Mouse (Mus musculus) forebrain, embryonic 13.5 days (tissue): ENCODE measurements at regions not wholly inside any gene's neighbourhood (a gene's known extent, or its start where the extent isn't known, plus 50 kb on each side); places are given as distances from the start of the nearest gene placed in this dataset.
"Not testable (repeated sequence)": the region's sequence is repeated elsewhere in the genome, so short reads cannot be mapped to it uniquely, and the experiment has no call there.

Experiments
- ATAC-seq: fragments of 200-750 bp; cut with Nextera tagmentation; 2 replicates; pipeline ENCODE4 v1.8.0; 2017
- H3K27ac ChIP-seq: fragments of 300-500 bp; sonication (generic); 2 replicates; pipeline ENCODE4 v1.5.1; 2015; ENCODE audit warnings: inconsistent platforms, mild to moderate bottlenecking, moderate library complexity
- H3K27me3 ChIP-seq: fragments of 300-500 bp; sonication (generic); 2 replicates; pipeline ENCODE4 v1.6.1; 2015; ENCODE audit warnings: mild to moderate bottlenecking, inconsistent platforms
- H3K36me3 ChIP-seq: fragments of 300-500 bp; sonication (generic); 2 replicates; pipeline ENCODE4 v1.6.1; 2015; ENCODE audit warnings: mild to moderate bottlenecking, inconsistent platforms; ENCODE audit not compliant: poor library complexity, severe bottlenecking
- H3K4me1 ChIP-seq: fragments of 300-500 bp; sonication (generic); 2 replicates; pipeline ENCODE4 v1.6.1; 2015; ENCODE audit warnings: inconsistent platforms
- H3K4me2 ChIP-seq: fragments of 300-500 bp; sonication (generic); 2 replicates; pipeline ENCODE4 v1.6.1; 2015; ENCODE audit warnings: inconsistent platforms, mild to moderate bottlenecking, moderate library complexity
- H3K4me3 ChIP-seq: fragments of 300-500 bp; sonication (generic); 2 replicates; pipeline ENCODE4 v1.5.1; 2015; ENCODE audit warnings: mild to moderate bottlenecking, inconsistent platforms
- H3K9ac ChIP-seq: fragments of 300-500 bp; sonication (generic); 2 replicates; pipeline ENCODE4 v1.6.1; 2015; ENCODE audit warnings: mild to moderate bottlenecking, inconsistent platforms
- H3K9me3 ChIP-seq: fragments of 300-500 bp; sonication (generic); replicated peaks from 2 replicates; pipeline ENCODE4 v1.6.1; 2016; ENCODE audit warnings: inconsistent platforms
- WGBS: fragments of 180-500 bp; shearing (Covaris S2); methylation state at CpG from one replicate; pipeline ENCODE4 v1.1.7; 2015; 5-methylcytosine and 5-hydroxymethylcytosine counted together

GRCm38 (mm10) chr13:12671011-12671410 lies 105.3 kb downstream of the Ero1lb start:
- H3K4me3 ChIP-seq, H3K27ac ChIP-seq, H3K4me1 ChIP-seq, H3K9ac ChIP-seq, H3K36me3 ChIP-seq, ATAC-seq, H3K4me2 ChIP-seq, H3K27me3 ChIP-seq, H3K9me3 ChIP-seq: not testable (repeated sequence)
- 96% methylated on average over 2 of the region's 2 CpGs for WGBS

GRCm38 (mm10) chr13:12668742-12669141 lies 103.1 kb downstream of the Ero1lb start:
- H3K4me2 ChIP-seq, H3K27ac ChIP-seq, H3K4me3 ChIP-seq, H3K36me3 ChIP-seq, H3K4me1 ChIP-seq, H3K9ac ChIP-seq, ATAC-seq, H3K9me3 ChIP-seq, H3K27me3 ChIP-seq: not testable (repeated sequence)
- no CpG with 5 or more reads among the region's 7 CpGs for WGBS

DNA sequence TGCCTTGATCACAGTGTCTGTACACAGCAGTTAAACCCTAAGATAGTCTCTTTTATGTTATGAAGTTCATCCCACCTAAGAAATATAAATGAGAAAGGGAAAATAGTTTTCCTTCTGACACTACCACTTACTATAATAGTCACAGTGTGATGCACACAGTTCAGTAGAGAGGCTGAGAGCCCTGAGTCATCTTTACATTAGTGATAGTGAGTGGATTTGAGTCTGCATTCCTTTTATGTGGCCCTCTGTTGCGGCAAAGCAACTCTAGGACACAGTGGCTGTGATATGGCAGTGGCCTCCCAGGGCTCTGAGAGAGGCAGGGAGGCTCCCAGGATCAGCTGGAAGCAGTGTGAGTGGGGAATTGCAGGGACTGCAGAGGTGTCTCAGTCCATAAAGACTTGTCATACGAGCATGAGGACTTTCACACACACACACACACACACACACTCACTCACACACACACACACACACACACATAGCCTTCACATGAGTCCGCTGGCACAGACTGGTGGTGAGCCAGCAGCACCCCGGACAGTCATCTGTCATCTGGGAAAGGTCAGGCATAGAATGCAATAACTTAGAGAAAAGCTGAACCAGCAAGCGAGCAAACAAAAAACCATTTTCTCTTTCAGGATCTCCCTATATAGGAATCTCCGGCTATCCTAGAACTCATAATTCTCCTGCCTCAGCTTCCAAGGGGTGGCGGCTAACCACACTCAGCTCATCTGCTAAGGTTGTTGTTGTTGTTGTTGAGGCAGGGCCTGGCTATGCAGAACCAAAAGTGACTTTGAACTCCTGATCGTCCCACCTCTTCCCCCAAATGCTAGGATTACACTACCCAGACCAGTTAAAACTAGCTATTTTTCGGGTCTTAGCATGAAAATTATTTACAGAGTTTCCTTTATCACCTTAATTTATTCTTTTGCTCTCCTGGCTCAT lies 102.3 kb downstream of the Ero1lb start:
- H3K9me3 ChIP-seq, H3K9ac ChIP-seq, H3K27ac ChIP-seq, ATAC-seq, H3K4me1 ChIP-seq, H3K27me3 ChIP-seq, H3K36me3 ChIP-seq, H3K4me2 ChIP-seq, H3K4me3 ChIP-seq: not testable (repeated sequence)
- WGBS = 82% methylated on average over 9 of the region's 9 CpGs

DNA sequence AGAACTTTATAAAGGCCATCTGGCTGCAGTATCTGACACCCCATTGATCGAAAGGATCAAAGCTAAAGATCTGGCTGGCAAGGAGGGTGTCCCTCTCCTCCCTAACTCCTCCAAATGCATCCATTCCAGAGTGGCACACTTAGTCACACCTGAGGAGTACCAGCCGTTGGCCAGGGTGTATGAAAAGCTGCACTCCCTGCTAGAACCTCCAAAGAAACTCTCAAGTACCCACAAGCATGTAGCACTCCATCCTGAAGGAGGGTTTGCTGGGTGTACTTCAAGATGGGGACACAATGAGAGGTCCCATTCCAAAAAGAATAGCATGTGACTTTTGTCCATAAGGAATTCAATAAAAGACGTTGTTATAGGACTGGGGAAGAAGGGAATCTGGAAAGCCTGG lies 100.4 kb downstream of the Ero1lb start:
- H3K27me3 ChIP-seq, H3K9ac ChIP-seq, H3K4me2 ChIP-seq, H3K36me3 ChIP-seq, H3K9me3 ChIP-seq, H3K27ac ChIP-seq, H3K4me1 ChIP-seq, ATAC-seq, H3K4me3 ChIP-seq: not testable (repeated sequence)
- 74% methylated on average over 3 of the region's 3 CpGs for WGBS
